Comparison of ENCODE assay signal across 9 mouse cellular contexts in the genomic region with DNA sequence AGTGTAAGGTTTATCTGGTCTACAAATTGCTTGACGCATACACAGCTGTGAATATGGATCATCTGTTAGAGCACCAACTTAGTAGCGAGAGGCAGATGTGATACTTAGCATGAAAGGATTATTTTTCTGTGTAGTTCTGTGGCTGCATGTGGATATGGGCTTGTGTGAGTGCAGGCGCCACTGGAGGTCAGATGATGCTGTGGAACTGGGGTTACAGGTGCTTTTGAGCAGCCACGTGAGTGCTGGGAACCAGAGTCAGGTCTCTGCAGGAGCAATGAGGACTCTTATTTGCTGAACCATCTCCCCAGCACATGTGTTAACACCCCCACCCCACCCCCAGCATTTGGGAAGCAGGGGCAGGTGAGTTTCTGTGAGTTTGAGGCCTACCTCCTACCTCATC. TPM values are rescaled to one million over a fixed set of nuclear protein-coding genes. Genes with fewer than 3 reads are reported as not detected.
DNase-seq lines count a peak whose midpoint lies in the region; ATAC-seq and TF ChIP-seq lines count a peak whose summit lies in the region.
"Had no signal": no experiment of that assay in that cellular context is flagged by ENCODE, and none has a peak within 500 bp of the region (broad histone marks: within the 10 kb centered on the region; RNA-seq: fewer than 3 reads in every experiment).

No protein-coding gene starts in this region.

- no peak for ATAC-seq in forebrain, embryonic 14.5 days
- no peak for ATAC-seq in liver, embryonic 15.5 days (ENCODE audit: insufficient read depth)
- no peak for ATAC-seq in granulocyte monocyte progenitor cell, adult 5-6 weeks (replicated peaks; ENCODE audit: poor library complexity, severe bottlenecking)

- H3K36me3 ChIP-seq in forebrain, embryonic 14.5 days (ENCODE audit: control insufficient read depth, insufficient read depth, low read length): peaks cover 25% of the 10 kb centered on the region
- H3K36me3 ChIP-seq in liver, embryonic 15.5 days (replicated peaks): peaks cover 25% of the 10 kb centered on the region

- H3K9me3 ChIP-seq in forebrain, embryonic 14.5 days (replicated peaks; ENCODE audit: control insufficient read depth, low read length): no peaks in the 10 kb centered on the region
- H3K9me3 ChIP-seq in liver, embryonic 15.5 days (replicated peaks): no peaks in the 10 kb centered on the region

- H3K9ac ChIP-seq in forebrain, embryonic 14.5 days (ENCODE audit: low read length): peak overlapping the region; percentile 76
- H3K9ac ChIP-seq in liver, embryonic 15.5 days: peak overlapping the region; percentile 61; the same call in 1 of the 2 replicates

- H3K27me3 ChIP-seq in forebrain, embryonic 14.5 days (replicated peaks; ENCODE audit: control insufficient read depth, insufficient read depth, low read length): no peaks in the 10 kb centered on the region
- H3K27me3 ChIP-seq in liver, embryonic 15.5 days: no peaks in the 10 kb centered on the region

- no peak for TF ChIP-seq CTCF in gastrocnemius, adult 2 months (IDR thresholded peaks at IDR 0.05)

- DNase-seq in gastrocnemius, adult 2 months: no peak
- DNase-seq in gastrocnemius, postnatal 25 days: no peak
- peak; percentile 9 for DNase-seq in 416B (ENCODE audit: low read depth)
- no peak for DNase-seq in forebrain, embryonic 14.5 days (ENCODE audit: low spot score)
- no peak for DNase-seq in left cerebral cortex, adult 9 months (ENCODE audit: low spot score in 2 of 2)
- no peak for DNase-seq in frontal cortex, postnatal 14 days (ENCODE audit: low spot score in 2 of 2)
- DNase-seq: cerebellum, adult 11 months had no signal

- peaks cover 4% of the 10 kb centered on the region; the same call in 1 of the 2 replicates for H3K4me1 ChIP-seq in forebrain, embryonic 14.5 days (ENCODE audit: control insufficient read depth, insufficient read depth, low read length)
- peaks cover 26% of the 10 kb centered on the region for H3K4me1 ChIP-seq in liver, embryonic 15.5 days (replicated peaks)

- intact Hi-C loops in gastrocnemius, adult 2 months (cut with DNase I): loop anchor here (5.0 kb wide), 1 partner anchor 242 kb away; no protein-coding TSS in a partner anchor

- H3K4me3 ChIP-seq in gastrocnemius, adult 2 months: peak overlapping the region; percentile 92
- peak overlapping the region; percentile 80 for H3K4me3 ChIP-seq in forebrain, embryonic 14.5 days (ENCODE audit: low read depth, low read length)
- peak overlapping the region; percentile 72 for H3K4me3 ChIP-seq in liver, embryonic 15.5 days (replicated peaks)

- peak overlapping the region; percentile 98 for H3K27ac ChIP-seq in gastrocnemius, adult 2 months
- no peak overlapping the region for H3K27ac ChIP-seq in forebrain, embryonic 14.5 days (ENCODE audit: low read depth, low read length)
- no peak overlapping the region for H3K27ac ChIP-seq in liver, embryonic 15.5 days (replicated peaks)

- peak overlapping the region; percentile 76 for H3K4me2 ChIP-seq in forebrain, embryonic 14.5 days (ENCODE audit: low read length)
- H3K4me2 ChIP-seq in liver, embryonic 15.5 days: peak overlapping the region; percentile 81

- 52% methylated on average over 4 of the region's 4 CpGs for WGBS in forebrain, embryonic 14.5 days
- 23% methylated on average over 4 of the region's 4 CpGs for WGBS in liver, embryonic 15.5 days (ENCODE audit: insufficient replicate concordance)

RNA-seq across cellular contexts. Expression of a gene that starts 1.1 kb away (rescaled TPM):
- 100 to 1,000 TPM; 173 to 178 TPM for total RNA-seq in gastrocnemius, adult 2 months (2021)
- 100 to 1,000 TPM; 146 to 183 TPM for total RNA-seq in gastrocnemius, postnatal 25 days (2021)
- 81.0 and 88.0 TPM in 2 replicates for polyA plus RNA-seq in forebrain, embryonic 14.5 days (2014; fragmentation: Nextera tagmentation; extraction: Ambion mirVana)
- 69.9 and 70.2 TPM in 2 replicates for polyA plus RNA-seq in liver, embryonic 15.5 days (2015; fragmentation: Nextera tagmentation; extraction: Ambion mirVana)
- total RNA-seq in granulocyte monocyte progenitor cell, adult 5-6 weeks (2014; fragmentation: Nextera tagmentation): 76.2 and 78.8 TPM in 2 replicates
- total RNA-seq in granulocyte monocyte progenitor cell, adult 5-6 weeks (2017): 207 and 224 TPM in 2 replicates

RNA-seq across cellular contexts. Expression of a gene that starts 28.1 kb away (rescaled TPM):
- total RNA-seq in gastrocnemius, adult 2 months (2021): 10 to 100 TPM; 16.9 to 20.4 TPM
- total RNA-seq in gastrocnemius, postnatal 25 days (2021): 10 to 100 TPM; 11.0 to 12.5 TPM
- 43.1 and 46.3 TPM in 2 replicates for polyA plus RNA-seq in forebrain, embryonic 14.5 days (2014; fragmentation: Nextera tagmentation; extraction: Ambion mirVana)
- polyA plus RNA-seq in liver, embryonic 15.5 days (2015; fragmentation: Nextera tagmentation; extraction: Ambion mirVana): 8.3 and 10.6 TPM in 2 replicates
- total RNA-seq in granulocyte monocyte progenitor cell, adult 5-6 weeks (2014; fragmentation: Nextera tagmentation): 2.8 and 9.3 TPM in 2 replicates
- total RNA-seq in granulocyte monocyte progenitor cell, adult 5-6 weeks (2017): 10.1 and 19.3 TPM in 2 replicates
